Mouse (Mus musculus): ENCODE results near the gene Snx17. TPM values are rescaled to one million over a fixed set of nuclear protein-coding genes. Genes with fewer than 3 reads are reported as not detected.

The Snx17 gene
- 10 to 100 TPM; 64.1 to 75.9 TPM for total RNA-seq (2023)

GRCm38 (mm10) chr5:31192939-31193630 lies at the start of gene Snx17, which contains the start of gene Eif2b4:
Gene Snx17 (plus strand): TSS chr5:31193227.
Gene Eif2b4 (minus strand): TSS chr5:31193430.

DNA sequence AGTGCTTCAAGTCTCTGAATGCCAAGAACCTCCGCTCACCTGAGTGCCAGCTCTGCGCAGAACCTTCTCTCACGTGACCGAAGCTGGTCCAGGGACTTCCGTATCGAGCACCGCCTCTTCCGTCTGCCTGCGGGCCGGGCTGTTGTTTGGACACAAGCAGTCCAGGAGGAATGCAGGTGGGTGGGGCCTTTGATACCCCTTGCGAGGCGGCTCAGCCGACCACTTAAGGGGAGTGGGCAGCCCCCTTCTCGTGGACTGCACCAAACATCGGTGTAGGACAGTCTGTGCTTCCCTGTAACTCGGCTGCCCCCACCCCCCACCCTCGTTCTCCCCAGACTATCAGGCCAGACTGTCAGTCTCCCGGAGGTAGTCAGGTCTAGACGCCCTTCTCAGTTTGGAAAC lies 38.9 kb upstream of the Snx17 start, which contains the start of gene Mpv17:
TSS of gene Mpv17 (minus strand) at position 100 of the 402 bp plus-strand sequence.

GRCm38 (mm10) chr5:31179766-31180630 lies 13.0 kb upstream of the Snx17 start, which contains the start of the genes Gm29609 and Gtf3c2:
Gene Gm29609 (minus strand): TSS chr5:31179911.
Gene Gtf3c2 (minus strand): TSS chr5:31180144.

DNA sequence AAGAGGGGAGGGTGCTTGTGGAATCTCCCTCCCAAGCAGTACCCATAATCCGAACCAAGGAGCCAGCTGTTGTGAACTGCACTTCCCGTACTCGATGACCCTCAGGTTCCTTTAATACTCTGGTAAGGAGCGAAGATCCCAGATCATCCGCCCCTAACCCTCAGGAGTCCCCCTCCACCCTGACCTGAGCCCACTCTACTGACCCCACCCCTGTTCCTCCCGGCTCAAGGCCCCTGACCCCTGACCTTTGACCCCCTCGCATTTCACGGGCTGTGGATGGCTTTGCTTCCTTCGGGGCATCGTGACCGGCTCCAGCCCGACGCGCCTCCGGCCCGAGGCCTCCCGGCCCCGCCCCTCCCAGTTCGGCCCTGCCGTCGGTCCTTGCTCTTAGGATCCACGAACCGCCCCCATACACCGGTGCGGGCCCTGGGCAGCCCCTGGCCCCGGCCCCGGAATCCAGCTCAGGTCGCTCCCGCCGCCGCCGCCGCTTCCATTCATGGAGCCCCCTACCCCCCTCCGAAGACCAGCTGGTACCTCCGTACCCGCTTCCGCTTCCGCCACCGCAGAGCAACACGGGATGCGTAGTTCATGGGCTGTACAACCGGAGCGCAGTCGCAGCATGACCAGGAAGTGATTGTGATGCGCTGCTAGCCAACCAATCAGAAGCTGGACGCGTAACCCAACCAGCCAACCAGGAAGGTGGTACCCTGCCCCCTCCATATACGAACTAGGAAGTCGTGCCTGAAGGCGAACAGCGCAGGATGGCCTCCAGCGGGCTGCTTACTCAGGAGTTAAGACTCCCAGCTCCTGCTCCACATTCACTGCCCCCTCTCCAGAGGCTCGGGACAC lies 8.9 kb downstream of the Snx17 start, which contains the start of gene Zfp513:
TSS of gene Zfp513 (minus strand) at position 562 of the 849 bp plus-strand sequence.

DNA sequence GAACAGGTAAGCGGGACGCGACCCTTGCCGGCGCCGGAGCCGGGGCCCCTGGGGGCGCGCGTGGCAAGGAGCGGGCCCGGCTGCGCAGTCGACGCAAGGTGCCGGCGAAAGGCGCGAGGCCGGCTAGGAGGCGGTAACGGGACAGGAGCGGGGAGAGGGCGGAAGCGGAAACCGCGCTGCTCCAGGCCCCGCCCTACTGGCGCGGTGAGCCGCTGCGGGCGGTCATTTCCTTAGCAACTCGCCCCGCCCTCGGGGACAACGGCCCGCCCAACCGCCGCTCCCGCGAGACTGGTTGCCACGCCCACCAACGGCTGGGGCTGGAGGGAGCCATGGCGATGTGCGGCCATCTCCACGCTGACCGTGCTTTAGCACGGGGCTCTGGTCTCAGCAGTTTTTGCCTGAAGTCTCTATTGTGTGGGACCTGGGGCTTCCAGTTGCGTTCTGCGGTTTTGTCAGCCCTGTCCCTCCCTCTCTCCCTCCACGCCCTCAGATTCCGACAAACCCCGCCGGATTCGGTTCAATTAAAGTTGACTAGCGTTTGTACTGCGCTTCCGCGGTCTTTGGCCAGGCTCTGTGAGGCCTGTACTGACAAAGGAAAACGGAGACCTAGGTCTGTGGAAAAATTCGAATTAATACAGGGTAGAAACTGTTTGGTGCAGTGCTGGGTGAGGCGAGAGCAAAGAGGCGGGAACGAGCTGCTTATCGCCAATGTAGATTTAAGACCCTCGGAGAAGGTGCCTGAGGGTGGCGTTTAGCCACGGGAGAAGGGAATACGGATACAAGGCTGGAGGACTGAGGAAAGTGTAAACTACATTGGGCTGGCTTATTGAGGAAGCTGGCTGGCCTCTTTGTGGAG lies 27.6 kb downstream of the Snx17 start, which contains the start of gene Ppm1g:
TSS of gene Ppm1g (minus strand) at position 240 of the 856 bp plus-strand sequence.

GRCm38 (mm10) chr5:31240637-31241521 lies 47.9 kb downstream of the Snx17 start, which contains the start of the genes Nrbp1 and Gm9970:
Gene Nrbp1 (plus strand): TSS chr5:31240864.
Gene Gm9970 (minus strand): TSS chr5:31241232.

Other genes starting within 250 kb of the Snx17 start
- under 1 TPM in 1 of 2 experiments, not detected in 1; 0.82 TPM for gene Cgref1, start 247.6 kb upstream of the Snx17 start, total RNA-seq (2023)
- gene Preb, start 232.9 kb upstream of the Snx17 start, total RNA-seq (2023), result 100 to 1,000 TPM; 233 to 245 TPM
- not detected for gene Tcf23, start 224.6 kb upstream of the Snx17 start, total RNA-seq (2023)
- gene Atraid, start 144.9 kb upstream of the Snx17 start, total RNA-seq (2023), result 10 to 100 TPM; 35.0 to 42.6 TPM
- gene Slc5a6, start 144.3 kb upstream of the Snx17 start, total RNA-seq (2023), result 1 to 10 TPM; 5.9 to 7.9 TPM
- gene Cad, start 138.4 kb upstream of the Snx17 start, total RNA-seq (2023), result 10 to 100 TPM; 17.6 to 20.7 TPM
- gene Dnajc5g, start 86.9 kb upstream of the Snx17 start, total RNA-seq (2023), result not detected
- gene Slc30a3, start 85.0 kb upstream of the Snx17 start, total RNA-seq (2023), result not detected
- not detected for gene Trim54, start 76.5 kb upstream of the Snx17 start, total RNA-seq (2023)
- gene Ucn, start 54.4 kb upstream of the Snx17 start, total RNA-seq (2023), result not detected
- gene Mpv17, start 39.0 kb upstream of the Snx17 start, total RNA-seq (2023), result 10 to 100 TPM; 23.0 to 25.1 TPM
- gene Gm29609, start 13.3 kb upstream of the Snx17 start, total RNA-seq (2023), result 1 to 10 TPM; 1.0 to 3.6 TPM
- 100 to 1,000 TPM in 1 of 2 experiments, 10 to 100 TPM in 1; 87.8 to 104 TPM for gene Gtf3c2, start 13.1 kb upstream of the Snx17 start, total RNA-seq (2023)
- gene Eif2b4, start 203 bp downstream of the Snx17 start, total RNA-seq (2023), result 10 to 100 TPM; 18.8 to 21.9 TPM
- 10 to 100 TPM; 40.5 to 42.8 TPM for gene Zfp513, start 9.1 kb downstream of the Snx17 start, total RNA-seq (2023)
- 10 to 100 TPM; 81.2 to 81.7 TPM for gene Ppm1g, start 27.5 kb downstream of the Snx17 start, total RNA-seq (2023)
- gene Nrbp1, start 47.6 kb downstream of the Snx17 start, total RNA-seq (2023), result 100 to 1,000 TPM; 178 to 180 TPM
- not detected for gene Gm9970, start 48.0 kb downstream of the Snx17 start, total RNA-seq (2023)
- gene Krtcap3, start 58.5 kb downstream of the Snx17 start, total RNA-seq (2023), result 10 to 100 TPM in 1 of 2 experiments, 1 to 10 TPM in 1; 7.8 to 10.9 TPM
- 10 to 100 TPM; 24.1 to 25.1 TPM for gene Ift172, start 97.9 kb downstream of the Snx17 start, total RNA-seq (2023)
- not detected for gene Fndc4, start 102.9 kb downstream of the Snx17 start, total RNA-seq (2023)
- not detected for gene Gckr, start 104.2 kb downstream of the Snx17 start, total RNA-seq (2023)